Mouse (Mus musculus) cerebellum, adult 9-10 months (tissue): ENCODE results near the gene Tfcp2.
"Not testable (repeated sequence)": the region's sequence is repeated elsewhere in the genome, so short reads cannot be mapped to it uniquely, and the experiment has no call there.

Experiments
- DNase-seq: peaks from one replicate; pipeline ENCODE4 v3.0.0; 2022

Tfcp2 gene

GRCm38 (mm10) chr15:100555965-100556364 is 4.2 kb upstream of the Tfcp2 start:
- DNase-seq = no peak

DNA sequence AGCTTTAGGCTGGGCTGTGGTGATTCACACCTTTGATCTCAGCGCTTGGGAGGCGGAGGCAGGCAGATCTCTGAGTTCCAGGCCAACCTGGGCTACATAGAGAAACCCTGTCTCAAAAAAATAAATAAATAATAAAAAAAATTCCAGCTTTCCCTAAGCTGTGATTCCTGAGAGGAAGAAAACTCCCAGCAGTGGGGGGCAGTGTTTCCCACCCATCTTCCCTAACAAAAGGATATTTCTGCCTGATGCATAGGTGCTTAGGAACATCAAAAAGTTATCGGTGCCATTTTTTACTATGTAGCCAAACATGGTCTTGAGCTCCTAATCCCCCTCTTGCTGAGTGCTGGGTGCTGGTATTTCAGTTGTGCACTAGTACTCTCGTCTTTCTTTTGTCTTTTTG is 1.5 kb downstream of the Tfcp2 start:
- peak; percentile 42 for DNase-seq

- not testable (repeated sequence) for DNase-seq
Observed at GRCm38 (mm10) chr15:100543651-100544030, 8.2 kb downstream of the Tfcp2 start.

DNA sequence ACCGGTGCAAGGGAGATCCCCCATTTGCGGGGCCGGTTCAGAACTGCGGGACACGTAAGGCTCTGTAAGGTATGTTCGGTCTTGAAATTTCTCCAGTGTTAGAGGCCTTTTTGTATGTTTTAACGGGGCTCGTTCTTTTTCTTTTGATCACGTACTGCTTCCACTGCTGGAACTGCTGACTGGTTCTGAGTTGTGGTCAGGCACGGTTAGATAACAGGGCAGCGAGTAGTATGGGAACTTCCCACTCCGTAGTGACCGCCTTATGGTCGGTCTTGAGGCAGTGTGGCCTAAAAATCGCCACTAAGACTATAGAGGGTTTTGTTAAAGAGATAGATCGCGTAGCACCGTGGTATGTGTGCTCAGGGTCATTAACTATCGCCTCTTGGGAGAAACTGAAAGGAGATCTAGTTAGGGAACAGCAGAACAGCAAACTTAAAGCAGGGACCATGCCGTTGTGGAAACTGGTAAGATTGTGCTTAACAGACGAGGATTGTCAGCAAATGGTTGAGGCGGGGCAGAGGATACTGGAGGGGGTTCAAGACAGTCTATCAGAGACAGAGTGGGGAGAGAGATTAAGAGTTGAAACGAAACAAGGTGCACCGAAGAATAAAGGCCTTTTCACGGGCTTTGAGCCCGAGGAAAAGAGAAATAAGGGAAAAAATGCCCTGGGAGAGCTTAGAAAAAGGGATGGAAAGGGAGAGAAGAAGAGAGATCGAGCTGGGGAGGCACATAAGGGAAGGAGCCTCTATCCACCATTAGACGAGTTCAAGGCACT is 8.7 kb downstream of the Tfcp2 start:
- not testable (repeated sequence) for DNase-seq

DNA sequence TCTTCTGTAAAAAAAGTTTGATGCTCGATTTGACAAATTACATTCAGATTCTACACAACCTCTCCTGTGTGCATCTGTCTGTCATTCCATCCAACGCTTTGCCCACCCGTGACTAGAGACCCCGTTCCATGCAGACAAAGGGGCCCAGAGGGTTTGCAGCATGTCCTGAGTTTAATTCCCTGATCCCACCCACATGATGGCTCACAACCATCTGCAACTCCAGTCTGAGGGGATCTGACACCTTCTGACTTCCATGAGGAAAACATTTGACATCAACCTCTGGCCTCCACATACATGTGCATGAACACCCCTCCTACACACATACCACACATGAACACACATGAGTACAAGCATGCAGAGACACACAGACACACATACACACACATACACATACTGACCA is 10.4 kb downstream of the Tfcp2 start:
- DNase-seq = no peak

DNA sequence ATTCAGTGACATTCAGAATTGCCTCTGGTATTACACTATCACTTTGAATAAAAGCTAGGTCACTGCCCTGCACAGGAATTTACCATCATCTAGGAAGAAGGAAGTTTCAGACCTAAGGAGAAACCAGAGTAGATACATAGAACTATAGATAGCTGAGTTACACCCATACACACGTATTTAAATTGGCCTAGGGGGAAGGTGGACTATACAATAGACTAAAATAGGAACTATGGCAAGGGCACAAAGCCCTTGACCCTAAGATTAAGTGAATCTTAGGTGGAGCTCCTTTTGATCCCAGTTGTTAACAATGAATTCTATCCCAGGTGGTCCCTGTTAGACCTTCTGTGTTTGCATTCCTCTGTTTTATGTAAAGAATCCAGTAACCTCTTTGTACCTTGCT is 10.8 kb downstream of the Tfcp2 start:
- not testable (repeated sequence) for DNase-seq

- no peak for DNase-seq
Observed at GRCm38 (mm10) chr15:100539411-100539810, 12.4 kb downstream of the Tfcp2 start.

DNA sequence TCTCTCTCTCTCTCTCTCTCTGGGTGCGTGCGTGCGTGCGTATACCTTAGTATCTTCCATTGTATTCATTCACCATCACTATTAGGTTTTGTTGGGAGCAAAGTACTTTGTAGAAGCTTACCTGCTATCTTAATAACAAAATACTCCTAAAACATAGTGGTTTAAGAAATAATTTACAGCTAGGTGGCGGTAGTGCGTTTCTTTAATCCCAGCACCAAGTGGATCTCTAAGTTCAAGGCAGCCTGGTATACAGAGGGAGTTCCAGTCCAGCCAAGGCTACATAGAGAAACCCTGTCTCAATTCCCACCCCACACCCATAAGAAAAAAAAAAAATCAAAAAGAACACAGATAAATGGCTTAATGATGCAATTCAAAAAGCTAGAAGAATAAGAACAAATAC is 13.9 kb downstream of the Tfcp2 start:
- peak; percentile 60 for DNase-seq

DNA sequence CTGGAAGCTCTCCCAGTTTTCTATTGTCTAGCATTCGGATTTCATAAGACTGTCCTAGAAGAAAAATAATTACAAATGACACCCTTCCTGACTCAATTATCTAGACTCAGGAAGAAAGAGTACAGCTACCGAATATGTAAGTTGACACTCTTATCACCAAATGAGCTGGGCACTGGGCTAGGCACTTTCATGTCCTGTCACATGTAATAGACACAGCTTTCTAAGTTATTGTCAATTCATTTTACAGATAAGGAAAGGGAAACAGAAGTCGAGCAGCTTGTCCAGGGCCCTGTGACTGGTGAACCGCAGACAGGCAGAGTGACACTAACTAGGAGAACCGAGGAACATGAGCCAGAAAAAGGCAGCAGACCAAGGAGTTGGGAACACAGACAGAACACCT is 23.9 kb downstream of the Tfcp2 start:
- DNase-seq = no peak

GRCm38 (mm10) chr15:100525405-100525804 is 26.4 kb downstream of the Tfcp2 start:
- DNase-seq = no peak

GRCm38 (mm10) chr15:100520306-100520705 is 31.5 kb downstream of the Tfcp2 start:
- no peak for DNase-seq

DNA sequence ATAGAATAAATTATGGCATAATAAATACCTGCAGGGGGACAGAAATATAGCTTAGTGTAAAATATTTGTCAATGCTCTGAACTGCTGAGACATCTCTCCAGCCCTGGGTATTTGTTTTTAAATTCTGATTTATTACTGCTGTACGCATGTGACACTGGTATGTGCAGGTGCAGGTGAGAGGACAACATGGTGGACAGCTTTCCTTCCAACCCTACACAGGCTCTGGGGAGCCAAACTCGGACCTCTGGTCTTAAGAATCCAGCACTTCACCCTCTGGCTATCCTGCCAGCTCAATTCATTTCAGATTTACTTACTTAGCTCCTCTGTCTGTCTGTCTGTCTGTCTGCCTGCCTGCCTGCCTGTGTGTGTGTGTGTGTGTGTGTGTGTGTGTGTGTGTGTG is 36.7 kb downstream of the Tfcp2 start:
- DNase-seq = no peak

DNA sequence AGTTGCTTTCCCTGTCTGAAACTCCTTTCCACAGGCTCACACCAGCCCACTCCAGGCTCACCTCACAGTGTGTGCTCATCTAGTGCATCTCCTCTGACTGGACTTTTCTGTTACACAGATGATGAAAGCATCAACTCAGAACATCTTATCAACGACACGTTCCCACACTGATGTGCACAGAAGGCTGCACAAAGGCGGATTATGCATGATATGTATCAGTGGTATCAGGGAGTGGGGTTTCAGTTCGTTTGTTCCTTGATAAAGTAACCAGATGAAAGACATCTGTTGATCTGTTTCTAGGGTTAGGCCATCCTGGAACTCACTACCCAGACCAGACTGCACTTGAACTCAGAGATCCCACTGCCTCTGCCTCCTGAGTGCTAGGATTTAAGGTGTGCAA is 38.4 kb downstream of the Tfcp2 start:
- no peak for DNase-seq

GRCm38 (mm10) chr15:100510072-100510471 is 41.7 kb downstream of the Tfcp2 start:
- DNase-seq = no peak

DNA sequence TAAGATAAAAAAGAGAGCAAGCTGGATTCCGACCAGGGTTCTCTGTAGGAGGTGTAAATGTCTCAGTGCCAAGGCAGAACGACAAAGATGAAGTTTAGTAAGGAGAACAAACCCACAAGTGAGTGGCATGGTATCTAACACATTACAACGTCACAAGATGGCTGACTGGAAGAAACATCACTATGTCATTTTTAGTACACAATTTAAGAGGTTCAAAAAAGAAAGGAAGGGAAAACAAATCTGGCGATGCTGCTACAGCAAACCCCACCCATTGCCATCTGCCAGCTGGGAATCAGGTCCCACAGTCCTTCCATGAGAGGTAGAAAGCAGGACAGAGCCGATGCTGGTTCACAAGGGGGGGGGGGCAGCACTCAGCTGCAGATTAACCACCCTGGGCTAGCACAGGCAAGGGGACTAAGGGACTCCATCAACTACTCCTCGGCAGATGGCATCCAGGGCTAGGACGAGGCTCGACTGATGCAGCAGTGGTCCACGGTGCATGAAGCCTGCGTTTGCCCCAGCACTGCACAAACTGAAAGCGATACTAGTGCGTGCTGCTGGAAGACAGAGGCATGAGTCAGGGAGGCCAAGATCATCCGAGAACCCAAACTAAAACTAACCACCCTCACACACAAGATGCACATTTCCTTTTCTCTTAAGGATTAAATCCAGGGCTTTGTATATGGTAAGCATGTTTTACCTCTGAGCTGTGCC is 43.2 kb downstream of the Tfcp2 start:
- no peak for DNase-seq

GRCm38 (mm10) chr15:100499506-100499905 is 52.3 kb downstream of the Tfcp2 start:
- not testable (repeated sequence) for DNase-seq

- DNase-seq = peak; percentile 91
Observed at GRCm38 (mm10) chr15:100495102-100495501, 56.7 kb downstream of the Tfcp2 start, which contains the start of gene Csrnp2. Csrnp2 (minus strand) TSS chr15:100495488.

GRCm38 (mm10) chr15:100494647-100495046 is 57.2 kb downstream of the Tfcp2 start:
- no peak for DNase-seq

- no peak for DNase-seq
Observed at GRCm38 (mm10) chr15:100491966-100492365, 59.8 kb downstream of the Tfcp2 start.

GRCm38 (mm10) chr15:100489263-100489662 is 62.5 kb downstream of the Tfcp2 start:
- DNase-seq = no peak

DNA sequence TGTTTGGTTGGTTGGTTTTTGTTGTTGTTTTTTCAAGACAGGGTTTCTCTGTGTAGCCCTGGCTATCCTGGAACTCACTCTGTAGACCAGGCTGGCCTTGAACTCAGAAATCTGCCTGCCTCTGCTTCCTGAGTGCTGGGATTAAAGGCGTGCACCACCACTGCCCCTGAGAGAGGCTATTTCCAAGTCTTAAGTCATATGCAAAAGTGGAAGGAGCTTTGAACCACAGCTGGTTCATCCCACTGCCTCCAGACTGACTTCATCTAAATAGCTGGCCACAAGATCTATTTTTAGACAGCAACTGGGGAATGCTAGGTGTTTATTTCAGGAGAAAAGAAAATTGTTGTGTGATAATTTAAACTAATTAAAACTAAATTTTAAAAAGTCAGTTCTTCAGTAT is 63.5 kb downstream of the Tfcp2 start:
- not testable (repeated sequence) for DNase-seq

- no peak for DNase-seq
Observed at GRCm38 (mm10) chr15:100487050-100487449, 64.8 kb downstream of the Tfcp2 start.

GRCm38 (mm10) chr15:100486450-100486849 is 65.4 kb downstream of the Tfcp2 start:
- DNase-seq = no peak

DNA sequence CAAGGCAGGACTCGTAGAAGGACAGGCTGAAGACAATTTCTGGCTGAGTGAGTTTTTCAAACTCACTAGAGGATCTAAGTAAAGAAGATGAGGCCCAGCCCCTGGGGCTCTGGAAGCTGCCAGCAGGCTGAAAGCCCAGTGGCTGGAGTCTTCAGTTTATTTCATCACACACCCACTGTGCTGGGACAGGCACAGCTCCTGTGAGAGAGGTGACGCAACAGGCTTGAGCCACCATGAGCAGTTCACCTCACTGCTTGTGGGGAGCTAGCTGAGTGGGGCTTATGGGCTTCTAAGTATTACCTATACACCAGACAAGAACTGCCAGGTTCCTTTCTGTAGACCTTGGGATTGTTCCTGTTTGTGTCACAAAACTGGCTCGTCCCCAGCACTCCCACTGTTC is 66.2 kb downstream of the Tfcp2 start:
- no peak for DNase-seq
